Mouse (Mus musculus) CH12F3 (cell line): Measurements from ENCODE around the gene B3galt4.
"Not testable (repeated sequence)": the region's sequence is repeated elsewhere in the genome, so short reads cannot be mapped to it uniquely, and the experiment has no call there.

Experiments
- in situ Hi-C: fragments of 300-500 bp; cut with MboI; formaldehyde crosslinking; loops from 2 replicates; pipeline ENCODE4 v1.14.3; 2020; ENCODE audit warnings: low sequenced_read_pairs

Gene B3galt4

GRCm38 (mm10) chr17:33951021-33951946 is at the start of gene B3galt4:
B3galt4 (minus strand) TSS chr17:33951488.
- in situ Hi-C loops, result no loop called here

DNA sequence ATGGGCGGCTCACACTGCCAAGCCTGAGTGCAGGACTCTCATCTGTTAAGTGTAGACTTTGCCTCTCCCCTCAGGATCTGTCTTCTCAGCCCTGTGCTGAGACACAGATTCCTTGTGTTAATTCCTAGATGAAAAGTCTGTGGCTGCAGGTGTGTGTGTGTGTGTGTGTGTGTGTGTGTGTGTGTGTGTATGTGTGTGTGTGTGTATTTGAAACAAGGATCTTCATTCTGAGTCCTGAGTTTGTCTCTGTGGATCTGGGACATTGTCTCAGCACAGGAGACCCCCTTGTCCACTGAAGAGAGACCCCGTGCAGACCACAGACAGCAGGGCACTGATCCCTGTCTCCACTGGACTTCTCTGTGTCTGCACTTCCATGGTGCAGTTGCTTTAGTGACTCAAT is 49.5 kb upstream of the B3galt4 start:
- in situ Hi-C loops, result not testable (repeated sequence)

DNA sequence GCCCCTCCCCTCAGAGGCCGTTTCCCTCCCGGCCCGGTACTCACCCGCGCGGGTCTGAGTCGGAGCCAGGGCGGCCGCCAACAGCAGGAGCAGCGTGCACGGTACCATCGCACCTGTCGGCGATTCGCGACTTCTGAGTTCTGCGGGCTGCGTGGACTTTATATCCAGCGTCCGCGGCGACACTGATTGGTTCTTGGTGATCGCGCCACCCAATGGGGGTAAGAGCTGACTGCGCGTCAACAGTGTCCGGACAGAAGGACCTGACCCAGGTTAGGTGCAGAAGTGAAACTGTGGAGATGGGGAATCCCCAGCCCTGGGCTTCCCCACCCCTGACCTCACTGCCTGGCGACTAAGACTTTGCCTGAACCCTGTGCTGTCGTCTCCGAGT is 48.9 kb upstream of the B3galt4 start, which contains the start of gene H2-K1:
TSS of gene H2-K1 (minus strand) at position 198 of the 388 bp plus-strand sequence.
- in situ Hi-C loops, result no loop called here

- in situ Hi-C loops, result loop anchor here (25.0 kb wide), 1 partner anchor 1463 kb away; the partner anchor contains the start of gene H2-Q10
Measured at GRCm38 (mm10) chr17:33999341-34000149, 48.3 kb upstream of the B3galt4 start.

GRCm38 (mm10) chr17:33998697-33999096 is 47.4 kb upstream of the B3galt4 start:
- in situ Hi-C loops, result loop anchor here (25.0 kb wide), 1 partner anchor 1464 kb away; the partner anchor contains the start of gene H2-Q10

- in situ Hi-C loops, result loop anchor here (25.0 kb wide), 1 partner anchor 1465 kb away; the partner anchor contains the start of gene H2-Q10
Measured at GRCm38 (mm10) chr17:33997025-33997424, 45.7 kb upstream of the B3galt4 start.

DNA sequence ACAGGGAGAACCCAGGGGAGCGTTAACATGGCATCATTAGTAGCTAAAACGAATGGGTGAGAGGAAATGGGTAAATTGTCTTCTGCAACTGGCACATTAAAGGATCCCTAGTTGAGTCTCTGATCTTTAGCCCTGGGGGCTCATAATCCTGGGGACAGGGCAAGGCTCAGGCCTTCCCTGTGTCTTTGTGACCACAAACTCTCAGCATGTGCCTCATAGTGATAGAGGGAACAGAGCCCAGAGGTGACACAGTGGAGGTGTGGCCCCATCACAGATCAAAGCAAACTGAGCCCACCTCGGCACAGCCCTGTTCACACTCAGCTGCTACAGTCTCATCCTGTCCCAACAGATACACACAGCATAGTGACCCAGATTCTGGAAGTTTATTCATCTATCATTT is 44.4 kb upstream of the B3galt4 start:
- in situ Hi-C loops, result loop anchor here (25.0 kb wide), 1 partner anchor 1467 kb away; the partner anchor contains the start of gene H2-Q10

- in situ Hi-C loops, result loop anchor here (25.0 kb wide), 1 partner anchor 1467 kb away; the partner anchor contains the start of gene H2-Q10
Measured at GRCm38 (mm10) chr17:33994959-33995358, 43.7 kb upstream of the B3galt4 start.

DNA sequence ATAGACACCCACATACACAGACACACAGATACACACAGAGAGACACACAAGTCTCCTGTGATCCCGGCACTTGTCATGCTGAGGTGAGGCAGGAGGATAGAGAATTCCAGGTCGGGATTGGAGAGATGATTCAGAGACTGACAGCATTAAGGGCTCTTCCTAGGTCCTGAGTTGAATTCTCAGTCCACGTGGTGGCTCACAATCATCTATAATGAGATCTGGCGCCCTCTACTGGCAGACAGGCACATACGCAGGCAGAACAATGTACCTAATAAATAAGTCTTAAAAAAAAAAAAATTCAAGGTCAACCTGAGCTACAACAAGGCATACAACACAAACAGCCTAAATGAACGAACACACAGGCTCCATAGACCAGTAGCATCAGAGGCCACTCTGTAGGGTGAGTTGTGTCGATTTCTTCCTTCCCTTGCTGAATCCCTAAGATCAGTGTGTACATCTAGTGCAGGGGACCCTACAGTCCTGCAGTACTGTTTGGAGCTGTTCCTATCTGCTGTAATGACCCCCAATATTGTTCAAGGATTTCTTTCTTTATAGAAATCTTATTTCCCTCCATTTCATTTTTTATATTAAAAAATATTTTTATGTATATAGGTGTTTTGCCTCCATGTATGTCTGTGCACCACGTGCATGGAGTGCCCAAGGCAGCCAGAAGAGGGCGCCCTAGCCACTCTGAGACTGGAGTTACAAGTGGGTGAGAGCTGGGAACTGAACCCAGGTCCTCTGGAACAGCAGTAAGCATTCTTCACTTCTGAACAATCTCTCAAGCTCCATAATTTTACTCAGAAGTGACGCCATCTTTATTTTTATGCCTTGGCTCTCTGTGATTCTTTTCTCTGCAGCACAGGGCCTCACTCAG is 40.7 kb upstream of the B3galt4 start:
- in situ Hi-C loops, result loop anchor here (25.0 kb wide), 1 partner anchor 1470 kb away; the partner anchor contains the start of gene H2-Q10

GRCm38 (mm10) chr17:33982136-33982535 is 30.8 kb upstream of the B3galt4 start:
- in situ Hi-C loops, result loop anchor here (25.0 kb wide), 1 partner anchor 1480 kb away; the partner anchor contains the start of gene H2-Q10

- in situ Hi-C loops, result loop anchor here (25.0 kb wide), 1 partner anchor 1481 kb away; the partner anchor contains the start of gene H2-Q10
Measured at GRCm38 (mm10) chr17:33981192-33981909, 30.1 kb upstream of the B3galt4 start.

DNA sequence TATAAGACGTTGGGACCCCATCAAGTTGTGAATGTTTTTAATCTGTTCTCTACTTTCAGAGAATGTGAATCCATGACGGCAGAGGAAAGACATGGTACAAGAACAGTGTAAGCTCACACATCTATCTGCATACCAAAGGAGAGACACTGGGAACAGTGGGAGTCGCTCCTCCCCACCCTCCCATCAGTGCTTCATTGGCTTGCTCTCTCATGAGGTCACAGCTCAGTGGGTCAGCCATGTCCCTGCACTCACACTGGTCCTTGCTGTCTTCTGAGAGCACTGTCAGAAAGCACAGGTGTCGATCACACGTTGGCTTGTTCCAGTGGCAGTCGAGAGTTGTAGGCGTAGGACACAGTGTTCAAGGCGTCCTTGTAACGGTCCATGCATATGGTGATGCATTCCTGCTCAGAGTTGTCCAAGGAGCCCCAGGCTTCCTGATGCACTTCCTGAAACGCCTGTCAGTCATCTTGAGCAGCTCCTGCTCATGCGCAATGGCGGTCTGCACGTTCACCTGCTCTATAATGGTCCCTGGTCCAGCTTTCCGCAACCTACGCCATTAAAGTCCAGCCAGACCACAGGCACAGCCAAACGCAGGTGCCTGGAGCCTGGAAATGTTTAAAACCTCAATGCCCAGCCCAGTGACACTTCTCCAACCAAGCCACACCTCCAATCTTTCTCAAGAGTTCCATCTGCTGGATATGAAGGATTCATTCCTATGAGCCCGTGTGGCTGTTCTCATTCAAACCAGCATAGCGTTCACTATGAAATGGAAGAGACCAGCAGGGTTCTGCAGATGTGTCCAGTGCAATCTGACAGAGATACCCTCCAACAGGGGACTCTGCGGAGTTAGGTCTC is 29.1 kb upstream of the B3galt4 start:
- in situ Hi-C loops, result loop anchor here (25.0 kb wide), 1 partner anchor 1482 kb away; the partner anchor contains the start of gene H2-Q10

DNA sequence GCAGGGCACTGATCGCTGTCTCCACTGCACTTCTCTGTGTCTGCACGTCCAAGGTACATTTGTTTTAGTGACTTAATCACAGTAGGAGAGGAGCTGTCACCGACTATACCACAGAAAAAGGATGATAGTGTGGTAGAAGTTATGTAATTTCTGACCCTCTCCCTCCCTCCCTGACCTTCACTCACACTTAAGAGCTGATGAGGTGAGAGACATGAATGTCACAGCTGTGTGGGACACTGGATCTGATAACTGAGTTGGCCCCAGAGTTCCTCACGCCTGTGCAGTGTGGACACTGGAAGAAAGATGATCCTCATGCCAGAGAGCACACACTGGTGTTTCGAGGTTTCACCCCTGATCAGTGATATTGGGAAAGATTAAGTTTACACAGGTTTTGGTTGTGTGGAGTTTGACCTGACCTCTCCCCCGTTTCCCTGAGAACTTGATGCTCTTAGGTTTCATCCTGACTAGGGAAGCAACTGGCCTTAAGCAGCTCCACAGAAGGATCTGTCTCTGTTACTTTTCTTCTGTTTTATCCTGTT is 28.3 kb upstream of the B3galt4 start:
- in situ Hi-C loops, result loop anchor here (25.0 kb wide), 1 partner anchor 1483 kb away; the partner anchor contains the start of gene H2-Q10

DNA sequence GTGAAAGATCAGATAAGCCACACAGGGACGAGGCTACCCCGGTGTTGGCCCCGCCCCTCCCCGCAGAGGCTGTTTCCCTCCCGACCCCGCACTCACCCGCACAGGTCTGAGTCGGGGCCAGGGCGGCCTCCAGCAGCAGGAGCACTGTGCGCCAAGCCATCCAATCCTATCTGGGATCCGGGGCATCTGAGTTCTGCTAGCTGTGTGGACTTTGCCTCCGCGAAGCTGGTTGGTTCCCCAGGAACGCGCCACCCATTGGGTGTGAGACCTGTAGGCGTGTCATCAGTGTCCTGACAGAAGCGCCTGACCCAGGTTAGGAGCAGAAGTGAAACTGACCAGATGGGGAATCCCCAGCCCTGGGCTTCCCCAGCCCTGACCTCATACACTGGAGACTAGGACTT is 27.3 kb upstream of the B3galt4 start:
- in situ Hi-C loops, result loop anchor here (25.0 kb wide), 1 partner anchor 1484 kb away; the partner anchor contains the start of gene H2-Q10

GRCm38 (mm10) chr17:33977861-33978557 is 26.7 kb upstream of the B3galt4 start:
- in situ Hi-C loops, result loop anchor here (25.0 kb wide), 1 partner anchor 1484 kb away; the partner anchor contains the start of gene H2-Q10

GRCm38 (mm10) chr17:33973572-33973971 is 22.3 kb upstream of the B3galt4 start:
- in situ Hi-C loops, result loop anchor here (5.0 kb wide), 1 partner anchor 1299 kb away; no protein-coding TSS in a partner anchor

- in situ Hi-C loops, result loop anchor here (5.0 kb wide), 1 partner anchor 1300 kb away; no protein-coding TSS in a partner anchor
Measured at GRCm38 (mm10) chr17:33972691-33973090, 21.4 kb upstream of the B3galt4 start.
